Mouse (Mus musculus): ENCODE measurements at regions not wholly inside any gene's neighbourhood (a gene's known extent, or its start where the extent isn't known, plus 50 kb on each side); places are given as distances from the start of the nearest gene placed in this dataset.

GRCm38 (mm10) chr13:40652916-40653315 is 85.3 kb downstream of the Tfap2a start:
- intact Hi-C loops (cut with DNase I) = no loop called here
- DNase-seq = no peak

GRCm38 (mm10) chr13:40651056-40651455 is 87.1 kb downstream of the Tfap2a start:
- intact Hi-C loops (cut with DNase I) = no loop called here
- DNase-seq = peak in 1 of 2 experiments; percentile 21

DNA sequence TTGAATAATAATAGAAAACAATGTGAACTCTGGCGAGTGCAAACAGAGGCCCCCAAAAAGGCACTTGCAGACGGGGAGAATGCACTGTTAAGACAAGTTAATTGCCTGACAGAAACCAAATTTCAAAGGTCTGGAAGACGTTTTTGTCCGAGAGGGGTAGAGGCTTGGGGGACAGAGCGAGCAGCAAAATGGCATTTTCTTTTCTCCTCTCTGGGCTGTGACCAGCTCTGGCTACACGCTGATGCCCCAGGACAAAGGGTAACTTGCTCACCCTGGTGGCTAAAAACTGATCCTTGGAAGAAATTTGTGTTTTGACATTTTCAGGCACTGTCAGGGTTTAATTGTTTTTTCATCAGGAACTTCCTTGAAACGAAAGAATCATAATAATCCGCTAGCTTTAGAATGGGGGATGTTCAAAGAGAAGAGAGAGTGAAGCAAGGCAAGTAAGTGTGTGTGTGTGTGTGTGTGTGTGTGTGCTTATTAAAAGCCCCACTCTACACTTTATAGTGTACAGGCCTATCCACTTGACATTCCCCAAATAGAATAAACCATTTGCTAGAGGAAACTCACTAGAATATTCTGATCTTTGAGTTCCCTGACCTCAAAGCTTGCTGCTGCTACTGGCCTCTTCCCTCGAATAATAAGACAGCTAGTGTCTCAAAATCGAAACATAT is 88.0 kb downstream of the Tfap2a start:
- intact Hi-C loops (cut with DNase I) = no loop called here

DNA sequence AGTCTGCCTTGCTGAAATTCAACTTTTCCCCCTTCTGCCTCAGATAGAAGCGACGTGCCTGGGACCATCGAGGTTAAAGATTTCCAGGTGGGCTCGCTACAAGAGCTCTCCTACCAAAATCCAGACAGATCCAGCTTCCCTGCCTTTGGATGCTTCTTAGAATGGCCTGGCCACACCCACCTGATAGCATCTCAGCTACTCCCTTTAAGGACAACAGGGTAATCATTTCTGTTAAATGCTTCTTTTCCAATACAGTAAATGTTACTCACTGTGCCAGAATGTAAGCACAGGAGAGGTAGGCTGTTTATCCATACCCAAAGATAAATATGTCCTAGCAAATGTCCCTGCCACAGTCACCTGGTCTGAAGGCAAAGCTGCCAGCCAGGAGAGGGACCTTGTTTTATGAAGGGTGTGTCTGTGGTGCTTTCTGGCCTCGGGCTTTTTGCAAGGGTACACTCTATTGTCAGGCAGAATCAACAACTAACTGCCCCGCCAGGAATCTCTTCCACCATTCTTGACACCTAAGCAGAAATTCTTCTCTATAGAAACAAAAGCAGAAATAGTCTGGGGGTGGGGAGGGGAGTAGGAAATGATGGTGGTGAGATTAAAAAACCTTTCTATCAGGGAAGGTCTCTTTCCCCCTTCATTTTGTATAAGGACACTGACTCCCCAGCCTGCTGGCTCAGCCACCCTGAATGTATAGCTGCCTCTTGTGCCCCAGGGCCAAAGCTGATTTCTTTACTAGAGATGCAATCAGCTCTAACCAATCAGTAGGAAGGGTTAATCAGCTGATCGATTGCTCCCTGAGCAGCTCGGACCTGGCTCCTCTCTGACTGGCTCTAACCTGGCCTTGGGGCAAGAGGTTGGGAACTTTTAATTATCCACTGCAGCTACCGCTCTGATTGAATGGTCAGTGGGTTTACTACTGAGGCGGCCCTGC is 88.8 kb downstream of the Tfap2a start:
- intact Hi-C loops (cut with DNase I) = no loop called here
- DNase-seq = no peak

More for the DNA sequence above, 88.0 kb downstream of the Tfap2a start:
- no peak for DNase-seq

DNA sequence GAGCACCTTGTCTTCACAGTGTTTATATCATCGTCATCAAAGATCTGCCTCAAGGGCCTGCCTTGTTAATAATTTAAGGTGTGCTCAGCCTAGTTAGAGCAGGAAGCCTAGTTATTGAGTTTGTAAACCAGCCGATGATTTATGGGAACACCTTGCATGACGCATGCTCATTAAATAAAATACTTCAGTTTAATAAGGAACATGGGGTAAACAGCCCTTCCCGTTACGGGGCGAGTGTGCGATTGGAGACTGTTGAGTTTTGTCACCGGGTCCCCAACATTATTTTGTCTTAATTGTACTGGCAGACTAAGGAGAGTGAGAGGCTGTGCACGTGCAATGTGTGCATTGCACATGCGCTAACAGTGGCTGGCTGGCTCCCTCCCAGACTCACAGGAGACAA is 92.0 kb downstream of the Tfap2a start:
- intact Hi-C loops (cut with DNase I) = no loop called here
- DNase-seq = no peak

GRCm38 (mm10) chr13:40645646-40646045 is 92.5 kb downstream of the Tfap2a start:
- intact Hi-C loops (cut with DNase I) = no loop called here
- no peak for DNase-seq

GRCm38 (mm10) chr13:40642931-40643330 is 95.2 kb downstream of the Tfap2a start:
- intact Hi-C loops (cut with DNase I) = no loop called here
- no peak for DNase-seq

DNA sequence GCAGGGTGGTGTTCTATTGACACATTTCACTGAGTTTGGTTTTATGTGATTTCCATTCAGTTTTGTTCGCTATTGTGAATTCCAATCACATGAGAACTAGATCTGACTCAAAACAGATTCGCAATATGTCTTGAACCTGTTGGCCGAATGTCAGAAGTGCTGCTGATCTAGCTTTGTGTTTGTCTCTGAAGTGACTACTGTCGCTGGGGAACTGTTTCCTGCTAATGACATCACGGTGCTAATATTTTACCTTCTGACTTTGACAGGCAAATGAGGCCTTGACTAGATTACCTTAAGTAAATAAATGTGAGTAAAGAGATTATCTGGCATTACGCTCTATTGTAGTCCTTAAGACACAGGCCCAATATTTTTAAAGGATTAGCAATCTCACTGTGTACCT is 100.9 kb downstream of the Tfap2a start:
- DNase-seq = no peak
- intact Hi-C loops (cut with DNase I) = no loop called here

GRCm38 (mm10) chr13:40617881-40618280 is 120.3 kb downstream of the Tfap2a start:
- intact Hi-C loops (cut with DNase I) = no loop called here

GRCm38 (mm10) chr13:40608526-40608925 is 129.7 kb downstream of the Tfap2a start:
- DNase-seq = no peak
- intact Hi-C loops (cut with DNase I) = no loop called here

More at GRCm38 (mm10) chr13:40617881-40618280, 120.3 kb downstream of the Tfap2a start:
- DNase-seq = no peak

- intact Hi-C loops (cut with DNase I) = no loop called here
- no peak for DNase-seq
These were observed 131.5 kb downstream of the Tfap2a start for GRCm38 (mm10) chr13:40606405-40607271.

GRCm38 (mm10) chr13:40605686-40606404 is 132.3 kb downstream of the Tfap2a start:
- no peak for DNase-seq
- intact Hi-C loops (cut with DNase I) = no loop called here

DNA sequence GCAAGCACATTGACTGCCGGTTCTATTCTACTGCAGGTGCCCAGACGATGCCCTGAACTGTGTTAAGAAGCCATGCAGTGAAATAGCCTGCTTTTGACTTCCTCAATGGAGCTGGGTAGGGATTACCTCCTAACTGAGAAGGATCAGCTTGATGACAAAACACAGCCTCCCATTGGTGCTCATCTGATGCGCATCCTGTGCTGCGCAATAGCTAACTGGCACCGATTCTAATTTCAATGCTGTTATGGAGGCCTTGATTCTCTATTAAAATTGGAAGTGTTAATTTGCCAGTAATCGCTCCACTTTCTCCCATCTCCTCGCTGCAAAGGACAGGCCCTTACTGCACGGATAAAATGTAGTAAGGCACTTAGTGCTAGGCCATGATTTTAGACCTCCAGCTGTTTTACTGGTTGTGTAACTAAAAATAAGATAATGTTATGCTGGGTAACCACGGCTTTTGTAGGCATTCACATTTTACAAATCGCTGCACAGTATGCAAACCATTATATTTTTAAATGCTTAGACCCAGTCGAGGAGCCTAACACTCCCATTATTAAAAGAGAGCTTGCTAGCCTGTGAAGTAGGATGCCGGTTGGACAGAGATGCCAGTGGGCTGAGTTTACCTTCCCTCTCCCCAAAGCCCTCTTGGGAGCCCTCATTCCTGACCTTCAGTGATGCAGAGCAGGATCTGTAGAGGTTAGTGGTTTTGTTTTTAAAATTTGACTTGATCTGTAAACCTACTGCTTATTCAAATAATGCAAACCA is 163.0 kb downstream of the Tfap2a start:
- intact Hi-C loops (cut with DNase I) = no loop called here
- no peak for DNase-seq

DNA sequence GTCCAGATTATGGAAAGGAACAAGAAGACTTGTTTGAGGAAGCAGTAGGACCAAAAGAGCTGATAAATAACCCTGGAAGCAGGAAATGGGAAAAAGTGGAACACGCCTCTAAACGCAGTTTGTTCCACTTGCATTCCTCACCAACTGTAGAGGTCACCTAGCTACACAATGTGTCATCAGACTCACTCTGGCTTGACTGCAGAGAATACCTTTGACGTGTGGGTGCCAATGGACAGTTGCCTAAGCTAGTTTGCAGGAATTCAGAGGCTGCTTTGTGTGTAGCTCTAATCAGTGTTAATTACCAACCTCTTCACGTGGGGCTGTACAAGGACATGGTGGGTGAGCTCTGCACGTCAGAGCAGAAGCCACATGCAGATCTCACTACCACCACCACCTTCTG is 168.7 kb downstream of the Tfap2a start:
- DNase-seq = no peak

GRCm38 (mm10) chr13:40567821-40568220 is 170.4 kb downstream of the Tfap2a start:
- intact Hi-C loops (cut with DNase I) = no loop called here
- DNase-seq = no peak

More for the DNA sequence above, 168.7 kb downstream of the Tfap2a start:
- intact Hi-C loops (cut with DNase I) = no loop called here

DNA sequence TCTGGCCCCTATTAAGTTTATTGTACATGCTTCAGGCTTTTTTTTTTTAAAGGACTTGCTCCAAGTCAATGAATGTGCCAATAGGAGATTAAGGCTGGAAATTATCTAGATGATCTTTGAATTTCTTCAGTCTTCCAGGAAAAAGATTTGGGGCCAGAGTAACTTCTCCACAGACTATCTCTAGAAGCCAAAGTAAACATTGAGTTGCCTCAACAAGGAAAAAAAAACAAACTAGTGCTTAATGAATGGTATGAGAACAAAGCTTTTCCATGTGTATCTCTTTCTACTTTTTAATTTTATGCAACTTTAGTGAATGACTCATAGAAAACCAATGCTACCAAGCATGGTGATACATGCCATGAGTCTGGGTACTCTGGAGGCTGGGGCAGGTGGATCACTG is 173.8 kb downstream of the Tfap2a start:
- no peak for DNase-seq
- intact Hi-C loops (cut with DNase I) = no loop called here

DNA sequence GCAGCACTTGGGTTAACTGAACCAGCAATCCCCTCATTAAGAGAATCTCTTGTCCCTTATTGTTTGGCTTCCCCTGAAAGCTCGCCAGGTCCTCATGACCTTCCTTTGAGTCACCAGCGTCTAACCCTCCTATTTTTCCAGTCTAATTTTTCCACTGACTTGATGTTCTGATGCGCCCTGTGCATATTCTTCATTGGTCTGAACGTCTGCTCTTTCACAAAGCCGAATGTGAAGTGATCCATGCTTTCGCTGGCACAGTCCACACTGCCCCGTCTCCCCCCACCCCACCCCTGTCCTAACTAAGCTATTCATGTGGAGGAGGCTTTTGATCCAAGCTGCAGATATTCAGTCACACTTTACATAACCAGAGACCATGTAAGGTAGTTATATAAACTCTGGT is 183.8 kb downstream of the Tfap2a start:
- intact Hi-C loops (cut with DNase I) = no loop called here
- no peak for DNase-seq

DNA sequence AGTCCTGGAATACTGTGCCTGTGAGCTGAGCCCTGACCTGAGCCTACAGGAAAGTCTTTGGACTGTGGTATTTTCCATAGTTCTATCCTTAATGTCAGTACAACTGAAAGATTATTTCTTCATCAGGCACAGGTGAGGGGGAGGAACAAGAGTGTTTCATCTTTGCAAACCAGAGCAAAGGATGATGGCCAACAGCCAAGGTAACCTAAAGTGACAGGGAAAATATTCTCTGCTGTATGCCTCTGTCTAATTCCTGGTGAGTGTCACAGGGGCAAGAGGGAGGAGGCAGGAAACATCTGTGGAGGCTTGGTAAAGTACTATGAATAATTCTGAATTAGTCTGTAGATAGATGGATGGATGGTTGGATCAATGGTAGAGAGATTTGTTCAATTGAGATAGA is 164.3 kb upstream of the Ofcc1 start:
- no peak for DNase-seq
- intact Hi-C loops (cut with DNase I) = no loop called here

DNA sequence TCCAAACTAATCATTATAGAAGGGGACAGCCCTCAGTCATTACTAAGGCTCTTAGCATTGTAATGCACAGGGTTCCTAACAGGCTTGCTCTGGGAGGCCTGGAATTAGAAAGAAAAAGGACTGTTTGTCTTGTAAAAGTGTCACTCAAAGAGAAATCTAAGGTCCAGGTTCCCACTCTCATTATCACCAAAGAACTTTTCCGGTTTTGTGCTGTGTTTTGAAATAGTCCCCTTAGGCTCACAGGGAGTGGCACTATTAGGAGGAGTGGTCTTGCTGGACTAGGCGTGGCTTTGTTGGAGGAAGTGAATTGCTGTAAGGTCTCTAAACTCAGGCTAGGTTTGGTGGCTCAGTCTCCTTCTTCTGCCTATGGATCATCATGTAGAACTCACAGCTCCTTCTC is 161.9 kb upstream of the Ofcc1 start:
- intact Hi-C loops (cut with DNase I) = no loop called here
- DNase-seq = no peak

GRCm38 (mm10) chr13:40518180-40518579 is 156.9 kb upstream of the Ofcc1 start:
- intact Hi-C loops (cut with DNase I) = no loop called here
- no peak for DNase-seq

All from heart, postnatal 36 days (tissue).